Mouse (Mus musculus) T-helper 2 cell (primary cell): ENCODE data around the gene Gm21903.
"Not testable (repeated sequence)": the region's sequence is repeated elsewhere in the genome, so short reads cannot be mapped to it uniquely, and the experiment has no call there.

ENCODE experiments used
- in situ Hi-C: fragments of 300-600 bp; cut with MboI, MseI; formaldehyde crosslinking; loops from one replicate; pipeline ENCODE4 v1.15.1; 2025; ENCODE audit warnings: high pct_unique_total_duplicates

Gm21903 gene

DNA sequence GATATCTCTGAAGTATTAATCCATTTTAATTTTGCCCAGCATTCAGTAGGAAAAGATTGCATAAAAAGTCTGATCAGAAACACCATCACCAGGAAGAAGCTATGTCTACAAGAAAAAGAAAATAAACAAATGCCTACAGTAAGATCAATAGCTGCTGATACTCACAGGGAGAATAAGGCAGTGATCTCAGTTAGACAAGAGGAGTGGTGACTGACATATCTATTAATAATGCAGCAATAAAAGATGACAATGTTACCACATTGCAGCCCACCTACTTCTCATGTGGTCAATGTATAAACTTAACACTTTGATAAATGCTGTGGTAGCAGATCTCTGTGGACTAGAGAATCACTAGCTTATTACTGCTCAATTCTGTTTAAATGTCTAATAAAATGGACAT is at the start of gene Gm21903:
TSS of gene Gm21903 (minus strand) at position 101 of the 400 bp plus-strand sequence.
- in situ Hi-C loops: no loop called here

DNA sequence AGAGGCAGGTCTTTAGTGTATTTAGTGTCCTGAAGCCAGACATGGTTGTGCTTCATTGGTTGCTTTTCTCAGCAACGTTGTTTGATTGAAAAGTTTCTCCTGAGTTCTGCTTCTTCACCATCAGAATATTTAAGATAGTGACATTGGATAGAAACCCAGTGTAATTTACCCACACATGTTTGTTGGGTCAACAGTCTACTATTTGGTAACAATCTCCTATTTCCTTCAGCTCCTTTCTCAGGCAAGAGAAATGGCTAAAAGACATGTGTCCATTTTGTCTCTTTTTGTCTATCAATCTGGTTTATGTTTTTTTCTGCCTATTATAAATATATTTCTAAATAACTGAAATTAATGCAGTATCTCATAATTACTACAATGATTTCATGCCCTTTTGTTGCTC is 33.8 kb upstream of the Gm21903 start, which contains the start of gene Esp23:
TSS of gene Esp23 (minus strand) at position 101 of the 400 bp plus-strand sequence.
- in situ Hi-C loops: no loop called here

DNA sequence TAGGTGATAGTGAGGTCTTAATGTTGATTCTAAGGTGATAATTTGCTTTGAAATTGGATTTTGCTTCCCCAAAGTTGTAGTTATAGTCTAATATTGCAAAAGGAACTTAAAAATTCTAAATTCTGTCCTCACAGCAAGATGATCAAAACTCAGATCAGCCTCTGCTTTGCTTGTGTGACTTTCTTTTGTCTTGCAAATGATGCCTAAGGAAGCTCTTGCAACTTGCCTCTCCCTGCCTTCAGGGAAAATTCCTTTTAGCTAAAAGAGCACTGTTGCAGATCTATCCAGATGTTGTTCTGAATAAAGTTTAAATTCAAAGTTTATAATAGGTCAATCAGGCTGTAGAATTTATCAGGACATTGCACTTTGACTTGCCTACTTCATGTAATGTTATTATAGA is 20.5 kb upstream of the Gm21903 start:
- in situ Hi-C loops: no loop called here

DNA sequence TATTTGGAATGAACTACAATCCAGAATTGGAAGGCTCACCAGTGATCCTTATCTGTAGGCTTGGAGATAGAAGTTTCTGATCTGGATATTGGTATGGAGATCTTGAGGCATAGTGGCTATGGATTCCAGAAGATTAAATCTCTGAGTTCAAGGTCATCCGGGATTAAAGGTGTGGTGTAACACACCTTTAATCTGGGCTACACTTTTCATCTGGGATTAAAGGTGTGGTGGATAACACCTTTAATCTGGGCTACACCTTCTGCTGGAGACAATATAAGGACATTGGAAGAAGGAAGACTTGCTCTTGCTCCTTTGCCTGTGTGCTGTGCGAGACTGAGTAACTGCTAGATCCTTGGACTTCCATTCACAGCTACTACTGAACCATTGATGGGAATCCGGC is 6.7 kb downstream of the Gm21903 start, which contains the start of gene Esp24:
TSS of gene Esp24 (plus strand) at position 301 of the 400 bp plus-strand sequence.
- in situ Hi-C loops: not testable (repeated sequence)

DNA sequence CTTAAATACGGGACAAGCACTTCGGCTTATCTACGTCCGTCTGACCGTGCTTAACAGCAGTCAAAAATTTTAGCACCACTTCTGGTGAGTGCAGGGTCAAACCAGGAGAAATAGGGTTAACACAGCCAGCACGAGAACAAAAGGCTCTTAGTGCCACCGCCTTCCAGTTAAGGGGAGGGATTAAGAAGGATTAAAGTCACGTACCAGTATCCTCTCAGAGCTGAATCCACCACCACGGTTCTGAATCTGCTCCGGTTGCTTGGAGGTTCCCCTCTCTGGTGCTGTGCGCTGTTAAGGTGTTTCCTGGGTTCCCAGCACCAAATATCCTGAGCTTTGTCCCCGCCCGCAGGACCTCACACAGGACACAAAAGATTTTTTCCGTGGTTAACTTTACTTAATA is 26.0 kb downstream of the Gm21903 start:
- in situ Hi-C loops: no loop called here

DNA sequence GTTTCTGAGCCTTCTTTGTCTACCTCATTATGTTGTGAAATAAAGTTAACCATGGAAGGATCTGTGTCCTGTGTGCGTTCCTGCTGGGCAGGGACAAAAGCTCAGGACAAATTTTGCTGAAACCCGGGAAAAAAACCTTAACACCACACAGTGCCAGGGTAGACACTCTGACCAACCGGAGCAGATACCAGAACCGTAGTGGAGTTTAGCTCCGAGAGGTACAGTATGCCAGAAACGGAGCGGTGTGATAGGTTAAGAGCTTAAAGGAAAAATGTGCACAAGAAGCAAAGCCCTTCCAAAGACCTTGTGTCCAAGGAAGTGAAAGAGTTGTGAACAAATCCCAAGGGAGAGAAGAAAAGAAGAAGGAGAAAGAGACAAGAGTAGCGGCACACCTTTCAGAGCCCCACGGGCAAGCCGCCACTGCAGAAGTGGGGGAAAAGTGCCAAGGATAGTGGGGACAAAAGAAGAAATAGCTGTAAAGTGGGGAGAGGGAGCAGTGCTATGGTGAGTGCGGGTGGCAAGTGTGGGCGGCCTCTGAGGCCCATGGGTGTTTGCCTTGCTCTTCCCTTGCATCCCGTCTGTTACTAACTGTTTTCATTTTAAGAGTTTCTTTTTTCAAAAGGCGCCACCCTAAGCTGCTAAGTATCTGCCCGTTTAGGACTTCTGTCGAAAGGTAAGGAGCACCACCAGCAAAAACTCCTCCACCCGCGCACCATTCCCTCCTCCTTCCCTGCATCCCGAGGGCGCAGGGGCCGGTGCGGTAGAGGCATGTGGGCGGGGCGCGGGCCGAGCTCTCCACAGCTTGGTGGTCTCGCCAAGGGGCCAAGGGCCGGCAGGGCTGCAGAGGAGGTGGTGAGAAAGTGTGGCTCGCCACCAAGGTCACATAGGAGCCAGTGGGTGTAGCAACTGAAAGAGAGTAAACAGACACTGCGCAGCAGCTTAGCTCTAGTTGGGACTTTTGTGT is 32.2 kb downstream of the Gm21903 start:
- in situ Hi-C loops: no loop called here

DNA sequence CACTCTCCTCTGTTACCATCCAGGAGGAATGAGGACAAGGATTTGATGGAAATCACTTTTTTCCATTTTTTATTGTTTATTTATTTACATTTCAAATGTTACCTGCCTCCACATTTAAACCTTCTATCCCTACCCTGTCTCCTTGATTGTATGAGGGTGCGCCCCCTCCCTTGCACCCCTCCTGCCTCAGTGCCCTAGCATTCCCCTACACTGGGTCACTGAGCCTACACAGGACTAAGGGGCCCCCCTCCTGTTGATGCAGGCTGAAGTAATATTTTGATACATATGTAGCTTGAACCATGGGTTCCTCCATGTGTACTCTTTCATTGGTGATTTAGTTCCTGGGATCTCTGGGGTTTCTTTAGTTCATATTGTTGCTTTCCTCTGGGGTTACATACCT is 33.3 kb downstream of the Gm21903 start:
- in situ Hi-C loops: no loop called here
